Mouse (Mus musculus) erythroid progenitor cell, adult 5-6 weeks (primary cell): ENCODE measurements around the gene Dnhd1. TPM values are rescaled to one million over a fixed set of nuclear protein-coding genes. Genes with fewer than 3 reads are reported as not detected.
"Not testable (repeated sequence)": the region's sequence is repeated elsewhere in the genome, so short reads cannot be mapped to it uniquely, and the experiment has no call there.

Experiments
- ATAC-seq: replicated peaks from 2 replicates; pipeline ENCODE4 v1.8.0; 2016; ENCODE audit warnings: moderate number of reproducible peaks, mild to moderate bottlenecking, moderate TSS enrichment, inconsistent platforms; ENCODE audit not compliant: poor library complexity, low FRiP score, severe bottlenecking
- total RNA-seq, 2 experiments: library from RNA; stranded (forward) in 1 of 2; stranded (reverse) in 1 of 2; fragments of 150-400 nt in 1 of 2; fragments of 186-747, 209-891 nt in 1 of 2; gene quantifications; 2 replicates each; pipeline versions ENCODE4 v1.2.3 to v1.2.4; 2015 to 2017; ENCODE audit warnings: low replicate concordance in 2 of 2

Gene Dnhd1
- total RNA-seq, 2 experiments from 2014 or later: 0.38 TPM; not detected in 1

- peak; percentile 4 for ATAC-seq
Measured at GRCm38 (mm10) chr7:105639756-105640155, 10.9 kb upstream of the Dnhd1 start, which contains the start of gene Timm10b. TSS of gene Timm10b (plus strand) at chr7:105640056.

DNA sequence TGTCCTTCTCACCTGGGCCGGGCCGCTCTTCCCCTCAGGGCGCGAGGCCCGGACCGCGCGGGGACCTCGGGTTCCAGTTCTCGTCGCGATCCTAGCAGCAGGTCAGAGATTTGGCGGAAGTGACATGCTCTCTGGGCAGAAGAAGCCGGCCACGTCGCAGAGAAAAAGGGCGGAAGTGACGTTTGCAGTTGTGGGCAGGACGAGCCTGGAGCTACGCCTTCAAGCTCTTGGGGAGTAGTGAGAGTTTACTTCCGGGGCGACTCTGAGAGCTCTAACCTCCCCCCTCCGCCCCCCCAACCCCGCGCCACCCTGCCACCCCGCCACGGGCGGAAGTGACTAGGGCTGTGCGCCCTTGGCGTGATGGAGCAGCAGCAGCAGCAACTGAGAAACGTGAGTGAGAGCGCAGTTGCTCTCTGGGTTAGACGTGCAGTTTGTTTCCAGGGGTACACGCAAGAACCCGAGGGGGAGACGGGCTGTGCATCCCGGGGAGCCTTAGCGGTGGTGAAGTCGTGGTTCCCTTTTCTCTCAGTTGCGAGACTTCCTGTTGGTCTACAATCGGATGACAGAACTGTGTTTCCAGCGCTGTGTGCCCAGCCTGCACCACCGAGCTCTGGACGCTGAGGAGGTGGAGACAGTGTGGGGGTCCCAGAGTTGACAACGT is 10.3 kb upstream of the Dnhd1 start, which contains the start of the genes Arfip2 and Gm45799:
Gene Arfip2, minus strand, starts transcription at position 184 of the 661 bp plus-strand sequence.
Gene Gm45799, plus strand, starts transcription at position 320 of the 661 bp plus-strand sequence.
- peak; percentile 92 for ATAC-seq

GRCm38 (mm10) chr7:105640894-105641255 is 9.8 kb upstream of the Dnhd1 start:
- ATAC-seq: peak; percentile 47

- no peak for ATAC-seq
Measured at GRCm38 (mm10) chr7:105641936-105642335, 8.7 kb upstream of the Dnhd1 start.

DNA sequence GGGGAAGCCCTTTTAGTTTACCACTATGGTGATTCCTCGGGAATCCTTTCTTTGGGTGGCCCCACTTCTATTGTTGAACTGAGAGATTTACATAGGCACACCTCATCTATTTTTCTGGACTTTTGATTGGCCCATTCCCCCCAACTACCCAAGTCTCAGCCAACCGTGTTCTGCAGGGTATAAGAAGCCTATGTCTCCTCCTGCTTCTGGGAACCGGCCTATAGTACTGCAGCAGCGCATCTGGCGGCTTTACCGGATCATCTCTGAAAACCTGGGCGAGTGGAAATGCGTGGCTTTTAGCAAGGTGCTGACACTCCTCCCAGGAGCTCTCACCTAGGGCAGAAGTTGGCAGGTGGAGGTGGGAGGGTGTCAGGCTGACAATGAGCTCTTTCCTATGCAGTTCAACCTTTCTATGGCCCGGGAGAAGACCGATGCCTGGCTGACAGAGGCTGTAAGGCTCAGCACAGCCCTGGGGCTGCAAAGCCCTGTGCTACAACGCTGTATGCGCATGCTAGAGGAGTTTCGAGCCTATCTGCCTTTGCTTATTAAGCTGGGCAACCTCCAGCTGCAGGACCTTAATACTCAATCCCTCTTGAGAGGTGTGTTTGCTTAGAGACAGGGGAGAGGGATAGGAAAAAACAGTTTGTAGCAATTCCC is 35.0 kb downstream of the Dnhd1 start:
- ATAC-seq: no peak

GRCm38 (mm10) chr7:105690875-105691274 is 40.2 kb downstream of the Dnhd1 start:
- no peak for ATAC-seq

DNA sequence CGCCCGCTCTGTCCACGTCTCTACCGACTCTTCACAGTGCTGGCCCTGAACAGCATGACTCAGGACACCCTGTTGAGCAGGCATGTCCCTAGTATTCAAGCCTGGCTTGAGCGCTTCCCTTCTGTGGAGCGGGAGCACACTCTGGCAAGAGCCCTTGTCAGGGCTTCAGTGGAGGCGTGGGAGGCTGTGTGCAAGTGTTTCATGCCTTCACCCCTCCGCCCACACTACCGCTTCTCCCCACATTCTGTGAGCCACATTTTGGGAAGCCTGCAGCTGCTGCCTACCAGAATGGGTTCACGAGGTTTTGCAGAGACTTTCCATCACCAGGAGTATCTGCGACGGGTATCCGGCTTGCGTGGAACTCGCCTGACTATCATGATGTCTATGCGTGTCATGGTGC is 52.6 kb downstream of the Dnhd1 start:
- no peak for ATAC-seq

DNA sequence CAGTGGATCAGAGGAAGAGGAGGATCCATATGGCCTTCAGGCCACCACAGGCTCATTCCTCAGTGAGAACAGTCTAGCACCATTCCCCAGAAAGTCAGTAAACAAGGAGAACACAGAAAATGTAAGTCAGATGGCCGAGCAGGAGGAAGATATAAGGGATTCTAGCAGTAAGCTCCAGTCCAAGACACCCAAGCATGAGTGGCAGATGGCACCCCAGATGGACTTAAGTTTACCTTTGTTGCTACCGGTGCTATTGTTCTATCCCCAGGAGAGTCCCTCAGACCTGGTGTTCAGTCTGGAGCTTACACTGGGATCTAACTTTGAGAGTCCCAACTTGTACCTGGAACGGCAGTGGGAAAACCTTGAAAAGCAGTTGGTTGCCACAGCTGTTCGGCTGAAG is 53.2 kb downstream of the Dnhd1 start:
- ATAC-seq: no peak

DNA sequence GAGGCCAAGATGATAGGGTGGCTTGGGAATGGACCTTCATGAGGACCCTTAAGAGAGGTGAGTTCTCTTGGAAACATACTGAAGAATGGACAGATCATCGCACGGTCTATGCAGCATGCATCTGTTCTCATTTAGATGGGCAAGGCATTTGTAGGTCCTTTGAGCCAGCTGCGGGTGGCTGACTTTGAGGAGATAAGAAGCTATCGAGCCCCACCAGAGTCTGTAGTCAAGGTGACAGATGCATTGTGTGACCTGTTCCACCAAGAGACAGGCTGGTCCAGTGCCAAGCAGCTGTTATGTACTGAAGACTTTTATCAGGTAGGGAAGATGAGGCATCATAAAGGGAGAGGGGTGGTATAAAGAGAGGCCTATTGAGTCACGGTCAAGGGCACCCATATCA is 58.1 kb downstream of the Dnhd1 start:
- peak; percentile 90 for ATAC-seq

GRCm38 (mm10) chr7:105715366-105715765 is 64.7 kb downstream of the Dnhd1 start:
- no peak for ATAC-seq

GRCm38 (mm10) chr7:105721916-105722315 is 71.3 kb downstream of the Dnhd1 start:
- no peak for ATAC-seq

GRCm38 (mm10) chr7:105726144-105726979 is 75.7 kb downstream of the Dnhd1 start:
- peak; percentile 88 for ATAC-seq

DNA sequence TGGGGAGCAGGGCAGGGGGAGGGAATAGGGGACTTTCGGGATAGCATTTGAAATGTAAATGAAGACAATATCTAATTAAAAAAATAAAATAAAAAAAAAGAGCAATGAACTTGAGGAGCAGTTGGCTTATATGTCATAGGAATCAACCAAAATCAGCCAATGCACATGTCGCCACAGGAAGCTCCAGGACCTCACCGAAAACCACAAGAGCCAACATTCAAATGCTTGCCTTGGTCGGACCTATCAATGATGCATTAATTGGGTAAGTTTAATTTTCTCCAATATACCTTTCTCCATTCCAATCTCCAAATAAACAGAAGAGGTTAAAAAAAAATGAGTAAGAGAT is 76.3 kb downstream of the Dnhd1 start:
- ATAC-seq: no peak

GRCm38 (mm10) chr7:105728701-105729428 is 78.2 kb downstream of the Dnhd1 start:
- ATAC-seq: no peak

GRCm38 (mm10) chr7:105733836-105734235 is 83.2 kb downstream of the Dnhd1 start:
- no peak for ATAC-seq

- ATAC-seq: no peak
Measured at GRCm38 (mm10) chr7:105734826-105735225, 84.2 kb downstream of the Dnhd1 start.

DNA sequence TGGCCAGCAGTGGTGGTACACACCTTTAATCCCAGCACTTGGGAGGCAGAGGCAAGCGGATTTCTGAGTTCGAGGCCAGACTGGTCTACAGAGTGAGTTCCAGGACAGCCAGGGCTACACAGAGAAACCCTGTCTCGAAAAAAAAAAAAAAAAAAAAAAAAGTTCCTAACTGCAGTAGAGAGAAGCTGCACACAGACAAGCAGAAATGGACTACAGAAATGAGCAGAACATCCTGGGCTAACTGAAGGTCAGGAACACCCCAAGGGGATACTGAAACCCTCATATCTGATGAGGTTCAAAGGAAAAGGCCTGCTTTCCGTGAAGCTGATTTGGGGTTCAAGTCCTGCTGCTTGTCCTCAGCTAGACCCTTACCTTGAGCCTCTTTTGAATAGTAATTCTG is 84.8 kb downstream of the Dnhd1 start:
- not testable (repeated sequence) for ATAC-seq

DNA sequence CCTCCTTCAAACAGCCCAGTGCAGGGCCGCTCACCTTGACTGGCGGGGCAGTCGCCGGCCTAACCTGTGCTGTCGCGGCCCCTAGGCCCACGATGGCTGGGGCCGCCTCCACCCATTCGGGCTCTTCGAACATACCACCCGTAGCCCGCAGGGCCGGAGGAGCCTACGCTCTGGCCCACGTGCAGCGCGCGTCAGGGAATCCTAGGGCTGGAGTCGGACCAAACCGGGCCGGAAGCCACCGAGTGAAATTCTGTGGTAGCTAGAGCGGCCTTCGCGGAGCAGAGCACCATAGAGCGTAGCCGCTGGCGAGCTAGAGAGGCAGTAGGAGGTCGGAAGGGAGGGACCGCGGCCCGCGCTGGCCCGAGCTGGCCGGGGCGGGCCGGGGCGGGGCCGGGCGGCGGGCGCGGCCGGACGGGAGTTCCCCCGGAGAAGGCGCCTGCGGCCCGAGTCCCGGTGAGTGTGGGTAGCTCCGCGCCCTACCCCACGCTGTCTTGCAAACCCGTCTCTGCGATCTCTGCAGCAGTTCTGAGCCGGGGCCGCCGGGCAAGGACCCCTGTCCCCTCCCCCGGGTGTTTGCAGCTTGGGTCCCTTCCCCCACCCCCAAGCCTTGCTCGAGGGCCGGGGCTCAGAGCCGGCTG is 85.8 kb downstream of the Dnhd1 start, which contains the start of gene Ilk:
Gene Ilk, plus strand, starts transcription at position 329 of the 638 bp plus-strand sequence.
- ATAC-seq: peak; percentile 89

GRCm38 (mm10) chr7:105736911-105737521 is 86.4 kb downstream of the Dnhd1 start, which contains the start of gene Rrp8:
TSS of gene Rrp8 (minus strand) at chr7:105737385.
- peak; percentile 65 for ATAC-seq
